Mouse (Mus musculus) cerebellum, adult 2 months (tissue): ENCODE results near the gene D17H6S53E. TPM values are rescaled to one million over a fixed set of nuclear protein-coding genes. Genes with fewer than 3 reads are reported as not detected.

Experiments
- DNase-seq, 2 experiments: peaks; one replicate each; pipeline ENCODE4 v3.0.0; 2021
- H3K27ac ChIP-seq: fragments of 200-500 bp; 2 replicates; pipeline ENCODE4 v1.5.1; 2012; ENCODE audit warnings: low read length, control low read depth, inconsistent platforms; ENCODE audit not compliant: insufficient read depth
- H3K27me3 ChIP-seq: fragments of 200-500 bp; 2 replicates; pipeline ENCODE4 v1.6.1; 2012; ENCODE audit warnings: inconsistent platforms, mild to moderate bottlenecking, low read length, moderate library complexity; ENCODE audit not compliant: control insufficient read depth, insufficient read depth
- H3K4me1 ChIP-seq: fragments of 200-500 bp; 2 replicates; pipeline ENCODE4 v1.6.1; 2011; ENCODE audit warnings: low read length; ENCODE audit not compliant: control insufficient read depth, insufficient read depth
- H3K4me3 ChIP-seq: fragments of 200-500 bp; replicated peaks from 2 replicates; pipeline ENCODE3; 2011; ENCODE audit warnings: mild to moderate bottlenecking, low read depth, low read length, control low read depth; ENCODE audit not compliant: insufficient read depth
- CTCF ChIP-seq: fragments of 200-500 bp; IDR thresholded peaks from 2 replicates; pipeline ENCODE4 v1.5.1; 2011; ENCODE audit warnings: low read depth, mild to moderate bottlenecking, control low read depth, low read length, moderate library complexity, borderline replicate concordance; ENCODE audit not compliant: insufficient read depth
- POLR2A ChIP-seq: fragments of 200-500 bp; IDR thresholded peaks from 2 replicates; pipeline ENCODE4 v1.6.1; 2011; ENCODE audit warnings: low read length, control low read depth, borderline replicate concordance; ENCODE audit not compliant: insufficient read depth
- WGBS: fragments of 180-500 bp; shearing (Covaris S2); methylation state at CpG from one replicate; pipeline ENCODE4 v1.1.7; 2018; 5-methylcytosine and 5-hydroxymethylcytosine counted together
- polyA plus RNA-seq: library from polyadenylated mRNA; depleted of rRNA; stranded (reverse); fragments of >200 nt; gene quantifications from 2 replicates; pipeline ENCODE4 v1.2.3, GENCODE M21; 2012

Gene D17H6S53E
- polyA plus RNA-seq, 1 experiment, result 12.3 TPM

DNA sequence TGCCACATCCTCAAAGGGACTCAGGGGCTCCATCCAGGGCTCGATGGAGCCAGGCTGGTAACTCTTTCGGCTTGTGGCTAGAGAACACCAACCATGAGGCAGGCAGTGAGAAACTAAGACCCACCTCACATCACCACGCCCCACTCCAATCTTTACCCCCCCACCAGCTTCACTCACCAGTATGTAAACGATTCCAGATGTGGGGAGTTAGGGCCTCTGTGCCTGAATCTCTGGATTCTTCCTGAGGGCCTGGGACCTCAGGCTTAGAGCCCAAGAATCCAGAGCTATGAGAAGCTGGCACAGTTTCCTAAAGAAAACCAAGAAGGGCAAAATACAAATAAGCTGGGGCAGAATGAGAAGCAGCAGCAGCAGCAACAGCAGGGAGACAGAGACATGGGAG lies 27.8 kb downstream of the D17H6S53E start:
- 84% methylated on average over 4 of the region's 4 CpGs for WGBS
- no peak overlapping the region for H3K27ac ChIP-seq
- no peak overlapping the region for H3K4me3 ChIP-seq
- no peaks in the 10 kb centered on the region for H3K27me3 ChIP-seq
- H3K4me1 ChIP-seq, result no peaks in the 10 kb centered on the region
- no peak for TF ChIP-seq CTCF
- TF ChIP-seq POLR2A, result no peak
- no peak for DNase-seq

- Histone ChIP-seq H3K4me3 (no peak overlapping the region), H3K27me3 (no peaks in the 10 kb centered on the region), H3K27ac (no peak overlapping the region), H3K4me1 (no peaks in the 10 kb centered on the region)
- WGBS, result 34% methylated on average over 7 of the region's 7 CpGs
- no peak for DNase-seq
- no peak for TF ChIP-seq CTCF
- no peak for TF ChIP-seq POLR2A
These were observed 28.4 kb downstream of the D17H6S53E start for GRCm38 (mm10) chr17:35154616-35155015.

DNA sequence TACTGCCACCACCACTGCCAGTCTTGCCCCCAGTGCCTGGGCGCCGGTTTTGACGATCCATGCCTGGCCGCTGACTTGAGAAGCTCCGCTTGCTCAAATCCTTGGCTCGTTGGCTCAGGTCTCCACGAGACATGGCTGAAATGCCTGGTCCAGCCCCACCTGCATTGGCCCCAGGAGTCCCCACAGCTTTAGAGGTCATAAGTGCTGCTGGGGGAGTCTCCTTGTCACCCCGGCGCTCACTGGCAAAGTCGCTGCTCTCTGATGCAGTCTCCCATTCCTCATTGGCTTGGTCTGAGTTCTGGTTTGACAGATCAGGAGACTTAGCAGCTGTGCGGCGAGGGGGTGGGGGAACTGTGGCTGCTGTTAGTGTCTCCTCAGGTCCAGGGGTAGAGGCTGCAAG lies 29.3 kb downstream of the D17H6S53E start:
- no peak for TF ChIP-seq CTCF
- TF ChIP-seq POLR2A, result no peak
- no peak overlapping the region for H3K27ac ChIP-seq
- DNase-seq, result no peak
- no peak overlapping the region for H3K4me3 ChIP-seq
- 72% methylated on average over 12 of the region's 12 CpGs for WGBS
- no peaks in the 10 kb centered on the region for H3K4me1 ChIP-seq
- H3K27me3 ChIP-seq, result no peaks in the 10 kb centered on the region

DNA sequence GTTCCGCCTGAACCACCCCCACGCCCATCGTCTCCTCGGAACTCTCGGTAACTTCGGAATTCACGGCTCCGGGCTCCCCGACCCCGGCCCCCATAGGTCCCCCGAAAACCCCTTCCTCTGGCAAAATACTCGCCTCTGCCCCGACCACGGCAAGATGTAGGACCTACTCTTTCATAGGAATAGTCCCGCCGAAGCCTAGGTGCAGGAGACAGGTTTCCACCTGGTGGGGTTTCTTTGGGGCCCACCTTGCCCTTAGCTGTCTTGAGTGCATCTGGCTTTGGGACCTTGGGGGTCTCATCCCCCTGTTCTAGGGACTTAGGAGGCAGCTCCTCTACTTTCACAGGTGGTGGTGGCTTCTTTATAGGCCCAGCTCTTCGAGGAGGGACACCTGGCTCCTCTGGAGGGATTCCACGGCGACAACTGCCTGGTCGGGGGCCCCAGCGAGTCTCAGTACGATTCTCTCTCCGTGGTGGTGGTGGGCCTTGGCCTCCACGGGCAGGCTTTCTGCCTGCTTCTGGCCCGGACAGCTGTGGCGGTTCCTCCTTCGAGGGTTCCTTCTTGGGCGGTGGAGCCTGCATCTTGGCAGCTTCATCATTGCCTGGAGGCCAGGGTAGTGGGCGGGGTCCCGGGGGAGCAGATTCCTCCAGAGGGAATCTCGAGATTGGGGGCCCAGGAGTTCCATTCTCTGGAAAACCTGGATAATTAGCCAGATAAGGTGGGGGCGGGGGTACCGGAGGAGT lies 30.5 kb downstream of the D17H6S53E start:
- 76% methylated on average over 33 of the region's 33 CpGs for WGBS
- Histone ChIP-seq H3K27me3 (no peaks in the 10 kb centered on the region), H3K4me1 (peaks cover 6% of the 10 kb centered on the region; the same call in 1 of the 2 replicates), H3K4me3 (no peak overlapping the region), H3K27ac (no peak overlapping the region)
- TF ChIP-seq CTCF, result no peak
- no peak for TF ChIP-seq POLR2A
- no peak for DNase-seq

GRCm38 (mm10) chr17:35157254-35157653 lies 31.1 kb downstream of the D17H6S53E start:
- TF ChIP-seq POLR2A (no peak), CTCF (no peak)
- 87% methylated on average over 8 of the region's 8 CpGs for whole genome bisulfite sequencing

GRCm38 (mm10) chr17:35157661-35158175 lies 31.5 kb downstream of the D17H6S53E start:
- peaks cover 13% of the 10 kb centered on the region; the same call in 1 of the 2 replicates for H3K4me1 ChIP-seq
- no peak for TF ChIP-seq POLR2A
- TF ChIP-seq CTCF, result no peak
- no peak overlapping the region for H3K27ac ChIP-seq
- DNase-seq, result no peak
- no peak overlapping the region for H3K4me3 ChIP-seq
- 86% methylated on average over 8 of the region's 8 CpGs for WGBS
- no peaks in the 10 kb centered on the region for H3K27me3 ChIP-seq

More at GRCm38 (mm10) chr17:35157254-35157653, 31.1 kb downstream of the D17H6S53E start:
- Histone ChIP-seq H3K4me1 (peaks cover 10% of the 10 kb centered on the region; the same call in 1 of the 2 replicates), H3K27ac (no peak overlapping the region), H3K4me3 (no peak overlapping the region), H3K27me3 (no peaks in the 10 kb centered on the region)
- DNase-seq, result no peak

- H3K27me3 ChIP-seq, result no peaks in the 10 kb centered on the region
- no peak overlapping the region for H3K27ac ChIP-seq
- WGBS, result 91% methylated on average over 16 of the region's 16 CpGs
- H3K4me1 ChIP-seq, result peaks cover 13% of the 10 kb centered on the region; the same call in 1 of the 2 replicates
- no peak for DNase-seq
- no peak for TF ChIP-seq CTCF
- TF ChIP-seq POLR2A, result no peak
- H3K4me3 ChIP-seq, result no peak overlapping the region
These were observed 32.8 kb downstream of the D17H6S53E start for GRCm38 (mm10) chr17:35158850-35159593.
